Mouse (Mus musculus) spleen, postnatal 10 days (tissue): ENCODE results near the gene Pdzd2.
A peak's percentile ranks its signal among the peaks of the same experiment; 100 is the strongest.

ENCODE experiments used
- DNase-seq, 2 experiments: peaks; one replicate each; pipeline ENCODE4 v3.0.0; 2021 to 2022; ENCODE audit warnings: low spot score in 2 of 2

Pdzd2 gene

GRCm38 (mm10) chr15:12432320-12432719 lies 307.4 kb downstream of the Pdzd2 start:
- no peak for DNase-seq

- no peak for DNase-seq
Measured at GRCm38 (mm10) chr15:12431684-12432083, 308.0 kb downstream of the Pdzd2 start.

- DNase-seq, result no peak
Measured at GRCm38 (mm10) chr15:12431188-12431587, 308.5 kb downstream of the Pdzd2 start.

DNA sequence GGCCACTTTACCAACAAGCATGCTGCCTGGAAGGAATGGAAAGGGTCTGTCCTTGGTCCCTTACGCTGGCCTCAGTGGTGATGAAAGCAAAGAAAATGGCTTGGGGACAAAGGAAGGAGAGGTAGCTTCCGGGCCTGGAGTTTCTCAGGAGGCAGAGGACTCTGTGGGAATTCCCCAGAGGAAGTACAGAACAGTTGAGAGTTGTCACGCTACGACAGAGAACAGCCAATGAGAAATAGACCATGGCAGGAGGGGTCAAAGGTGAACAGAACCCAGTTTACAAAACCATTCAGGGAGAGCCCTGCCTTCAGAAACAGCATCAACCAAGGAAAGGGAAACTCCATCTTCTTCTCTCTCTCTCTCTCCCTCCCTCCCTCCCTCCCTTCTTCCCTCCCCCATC lies 309.1 kb downstream of the Pdzd2 start:
- DNase-seq, result no peak

- no peak for DNase-seq
Measured at GRCm38 (mm10) chr15:12429572-12430431, 309.9 kb downstream of the Pdzd2 start.

DNA sequence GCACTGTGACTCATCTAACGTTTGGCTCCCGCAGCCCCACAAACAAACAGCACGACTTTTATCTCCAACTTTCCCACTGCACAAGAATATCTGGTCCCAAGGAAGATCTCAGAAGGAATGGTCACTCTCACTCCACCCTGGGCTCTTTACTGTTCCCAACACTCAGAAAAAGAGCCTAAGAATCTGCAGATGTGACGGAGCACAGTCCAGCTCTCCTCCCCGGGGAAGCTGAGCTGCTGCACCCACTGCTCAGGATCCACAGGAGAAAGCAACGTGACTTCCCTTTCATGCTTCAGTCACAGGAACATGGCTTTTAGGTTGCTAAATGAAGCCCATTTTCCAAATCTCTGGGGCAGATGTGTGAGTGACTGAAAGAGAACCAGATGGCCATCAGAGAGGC lies 311.9 kb downstream of the Pdzd2 start:
- no peak for DNase-seq

- no peak for DNase-seq
Measured at GRCm38 (mm10) chr15:12426342-12426741, 313.4 kb downstream of the Pdzd2 start.

DNA sequence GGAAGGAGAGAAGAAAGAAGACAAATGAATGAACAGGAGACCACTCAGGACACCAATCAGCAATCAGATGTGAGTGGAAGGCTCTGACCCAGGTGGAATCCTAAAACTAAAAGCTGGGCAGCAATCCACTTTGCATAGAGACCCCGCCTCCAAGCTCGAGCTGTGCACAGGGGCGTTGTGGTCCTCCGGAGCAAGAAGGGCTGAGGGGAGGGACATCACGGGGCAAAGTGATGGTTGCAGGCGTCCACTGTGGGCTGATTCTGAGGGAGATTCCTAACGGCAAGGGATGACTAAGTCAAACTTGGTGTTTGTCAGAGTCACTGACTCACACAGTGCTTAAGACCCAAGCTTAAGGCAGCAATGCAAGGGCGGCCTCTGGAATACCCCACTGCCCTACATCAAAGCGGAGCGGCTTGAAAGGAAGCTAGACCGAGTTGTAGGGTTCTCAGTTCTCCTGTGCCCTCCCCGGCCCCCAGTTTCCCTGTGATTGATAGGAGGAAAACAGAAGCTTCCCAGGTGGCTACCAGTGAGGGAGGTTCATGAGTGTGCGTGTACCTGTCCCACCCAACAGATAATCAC lies 314.6 kb downstream of the Pdzd2 start:
- DNase-seq, result no peak

DNA sequence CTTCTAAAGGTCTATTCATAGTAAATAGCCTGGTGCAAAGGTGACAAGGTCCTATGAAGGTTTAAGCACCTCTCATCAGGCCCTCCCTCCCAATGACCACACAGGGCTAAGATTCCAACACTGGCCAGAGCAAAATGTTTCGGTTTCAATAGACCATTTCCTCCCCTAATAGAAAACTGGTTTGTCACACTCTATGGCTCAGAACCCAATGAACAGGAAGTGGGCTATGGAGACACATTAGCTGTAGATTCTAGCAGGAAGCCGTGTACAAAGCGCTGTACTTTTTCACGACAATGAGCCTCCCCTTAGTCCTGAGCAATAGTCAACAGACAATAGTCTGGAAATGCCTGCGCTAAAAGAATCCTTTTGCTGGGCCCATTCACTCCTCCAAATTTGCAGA lies 315.5 kb downstream of the Pdzd2 start:
- no peak for DNase-seq

- DNase-seq, result no peak
Measured at GRCm38 (mm10) chr15:12420915-12421314, 318.8 kb downstream of the Pdzd2 start.

DNA sequence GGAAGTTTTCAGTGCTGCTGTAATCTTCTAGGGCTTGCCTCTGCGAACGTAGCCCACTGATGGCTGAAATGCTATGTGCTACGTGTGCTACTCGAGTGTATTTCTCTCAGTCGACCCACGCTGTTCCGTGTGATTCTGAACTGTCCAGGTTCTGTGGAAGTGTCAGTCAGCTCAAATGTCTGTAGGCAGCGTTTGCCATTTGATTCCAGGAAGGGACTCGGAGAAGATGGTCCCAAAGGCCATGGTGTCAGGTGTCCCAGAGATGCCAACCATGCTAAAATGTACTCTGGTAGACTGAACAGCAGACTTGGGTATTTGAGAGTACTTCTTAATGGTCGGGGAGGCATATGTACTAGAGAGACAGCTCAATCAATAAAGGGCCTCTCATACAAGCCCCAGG lies 319.3 kb downstream of the Pdzd2 start:
- no peak for DNase-seq

- DNase-seq, result no peak
Measured at GRCm38 (mm10) chr15:12419446-12419845, 320.3 kb downstream of the Pdzd2 start.

DNA sequence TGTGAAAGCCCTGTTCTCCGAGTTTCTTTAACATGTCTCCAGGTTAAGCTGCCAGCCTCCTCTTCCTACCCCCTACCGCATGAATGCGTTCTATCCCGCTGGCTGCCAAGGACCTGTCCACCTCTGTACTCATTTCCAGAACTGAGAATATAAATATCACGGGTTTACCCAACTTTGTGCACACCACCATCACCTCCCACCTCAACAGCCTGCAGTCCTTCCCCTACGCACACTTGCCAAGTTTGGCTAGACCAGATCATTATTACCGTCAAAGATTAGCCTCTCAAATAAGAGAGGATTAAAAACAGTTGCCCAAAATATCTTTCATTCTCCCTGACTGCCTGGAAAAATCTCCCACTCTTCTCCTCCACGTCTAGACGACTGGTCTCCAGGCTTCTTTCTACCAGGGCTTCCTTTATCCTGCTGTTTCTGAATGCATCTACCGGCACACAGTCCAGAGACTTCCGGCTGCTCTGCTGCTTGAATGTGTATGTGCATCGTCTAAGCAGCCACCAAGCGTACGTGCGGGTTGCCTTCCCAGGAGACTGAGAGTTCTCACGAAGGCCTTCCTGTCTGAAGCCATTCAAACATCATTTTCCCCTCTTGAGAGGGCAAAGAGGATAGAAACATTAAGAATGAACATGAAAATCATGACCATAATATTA lies 324.1 kb downstream of the Pdzd2 start:
- DNase-seq, result no peak

DNA sequence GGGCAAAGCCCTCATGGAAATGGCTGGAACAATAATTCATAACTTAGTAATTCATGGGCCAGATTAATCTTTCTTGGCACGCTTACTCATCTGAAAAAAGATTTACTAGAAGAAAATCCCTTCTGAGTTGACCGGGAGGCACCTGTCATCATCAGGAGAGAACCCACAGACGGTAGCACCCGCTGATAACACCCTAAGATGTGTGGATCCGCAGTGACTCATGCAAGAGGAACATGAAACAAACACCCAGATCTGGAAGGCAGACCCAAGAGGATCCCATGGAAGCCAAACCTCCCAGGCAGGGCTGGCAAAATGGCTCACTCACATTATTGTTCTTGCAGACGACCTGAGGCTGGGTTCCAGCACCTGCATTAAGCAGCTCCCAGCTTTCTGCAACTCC lies 325.0 kb downstream of the Pdzd2 start:
- no peak for DNase-seq

- DNase-seq, result no peak
Measured at GRCm38 (mm10) chr15:12408205-12408604, 331.5 kb downstream of the Pdzd2 start.

DNA sequence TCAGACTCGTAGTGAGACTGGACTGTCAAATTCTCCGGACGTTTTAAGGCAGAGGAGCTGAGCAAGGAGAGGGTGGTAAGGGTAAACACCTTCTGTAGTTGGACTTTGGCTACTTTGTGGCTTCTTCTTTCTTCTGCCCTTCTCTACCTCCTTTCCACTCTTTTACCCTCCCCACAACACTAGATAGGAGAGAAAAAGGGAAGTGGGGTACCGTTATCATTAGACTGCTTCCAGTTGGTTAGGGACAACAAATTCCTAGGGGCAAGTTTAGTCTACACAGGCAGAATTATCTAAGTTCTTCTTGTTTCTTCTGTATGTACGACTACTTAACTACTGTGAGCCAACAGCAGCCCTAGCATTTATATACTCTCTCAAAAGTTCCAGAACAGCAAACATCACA lies 334.1 kb downstream of the Pdzd2 start:
- DNase-seq, result no peak

GRCm38 (mm10) chr15:12397032-12397431 lies 342.7 kb downstream of the Pdzd2 start:
- no peak for DNase-seq

- DNase-seq, result no peak
Measured at GRCm38 (mm10) chr15:12394758-12395157, 345.0 kb downstream of the Pdzd2 start.

GRCm38 (mm10) chr15:12388726-12389489 lies 350.8 kb downstream of the Pdzd2 start:
- DNase-seq, result no peak

DNA sequence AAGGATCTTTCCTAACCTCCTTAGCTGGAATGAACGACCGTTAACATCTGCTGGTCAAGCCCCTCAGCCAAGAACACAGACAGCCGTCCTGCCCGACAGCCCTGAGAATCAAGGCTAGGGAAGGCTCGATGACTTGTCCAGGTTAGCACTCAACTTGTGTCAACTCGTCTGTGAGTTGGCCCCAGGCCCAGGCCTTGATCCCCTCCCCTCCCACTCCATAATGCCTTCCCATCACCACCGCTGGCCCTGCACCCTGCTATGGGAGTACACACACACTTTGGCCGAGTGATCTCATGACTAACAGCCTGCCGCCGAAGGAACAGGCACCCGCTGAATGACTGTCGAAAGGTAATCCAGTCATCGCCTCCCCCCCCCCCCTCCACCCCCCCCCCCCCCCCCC lies 355.0 kb downstream of the Pdzd2 start:
- DNase-seq, result no peak

GRCm38 (mm10) chr15:12380548-12380947 lies 359.2 kb downstream of the Pdzd2 start:
- DNase-seq, result peak; percentile 44 to 82

GRCm38 (mm10) chr15:12380057-12380456 lies 359.7 kb downstream of the Pdzd2 start:
- no peak for DNase-seq
